Mouse (Mus musculus): ENCODE results near the gene Map6d1. TPM values are rescaled to one million over a fixed set of nuclear protein-coding genes. Genes with fewer than 3 reads are reported as not detected.
A peak's percentile ranks its signal among the peaks of the same experiment; 100 is the strongest.

The Map6d1 gene
- 10 to 100 TPM; 43.6 to 47.6 TPM for total RNA-seq (2021)
- long read RNA-seq, experiment 1, transcript Map6d1-201 (3 exons, 3,280 nt) = major isoform, 82 of 96 reads
- long read RNA-seq, experiment 1, partial matches to known transcripts = 2 of 96 reads
- long read RNA-seq, experiment 1, other reads (novel, unspliced or antisense) = 12 of 96 reads
- long read RNA-seq, experiment 2, transcript Map6d1-201 (3 exons, 3,280 nt) = major isoform, 95 of 103 reads
- long read RNA-seq, experiment 2, partial matches to known transcripts = 4 of 103 reads
- long read RNA-seq, experiment 2, other reads (novel, unspliced or antisense) = 4 of 103 reads

DNA sequence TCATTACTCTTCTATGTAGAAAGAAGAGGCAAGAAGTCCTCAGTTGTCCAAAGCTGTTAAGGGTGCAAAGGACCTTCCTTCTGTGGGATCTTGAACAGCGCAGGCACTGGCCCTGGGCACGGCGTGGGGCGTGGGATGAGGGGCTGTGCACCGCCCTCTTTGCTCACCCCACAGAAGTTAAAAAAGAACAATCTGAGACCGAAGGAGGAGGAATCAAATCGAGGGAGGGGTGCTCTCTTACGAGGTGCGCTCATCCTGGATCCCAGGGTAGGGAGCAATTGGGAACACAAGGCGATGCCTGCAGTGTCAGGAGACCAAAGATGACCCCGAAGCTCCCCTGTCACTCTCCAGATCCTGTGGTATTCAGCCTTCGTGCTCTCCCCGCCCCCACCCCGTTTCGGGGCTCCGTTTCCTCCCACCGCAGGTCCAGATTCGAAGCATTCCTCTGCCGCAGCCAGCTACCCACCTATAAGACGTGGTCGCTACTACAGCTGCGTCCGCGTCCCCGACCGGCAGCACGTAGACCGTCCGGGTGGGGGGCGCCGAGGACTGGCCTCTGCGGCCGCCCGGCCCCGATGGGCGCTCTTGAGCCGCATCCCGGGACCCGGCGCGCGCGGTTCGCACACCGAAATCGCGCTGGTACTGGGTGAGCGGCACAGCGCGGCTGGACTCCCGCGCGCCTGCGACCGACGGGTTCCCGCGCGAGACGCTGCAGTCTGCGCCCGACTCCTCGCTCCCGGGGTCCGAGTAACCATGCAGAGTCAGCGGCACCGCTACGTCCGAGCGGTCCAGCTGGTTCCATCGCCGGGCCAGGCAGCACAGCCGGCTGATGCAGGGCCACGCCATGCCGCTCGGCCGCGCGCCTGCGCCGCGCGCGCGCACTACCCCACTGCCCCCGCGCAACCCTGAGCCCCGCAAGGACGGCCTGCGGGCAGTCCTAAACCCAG is at the start of gene Map6d1:
Map6d1 (minus strand) TSS at position 891 of the 947 bp plus-strand sequence.
- peak; percentile 58 to 60 for DNase-seq (ENCODE audit: low spot score in 2 of 2)
- intact Hi-C loops (cut with DNase I) = loop anchor here (5.0 kb wide), 1 partner anchor 62 kb away; the partner anchor contains the start of gene Parl

- intact Hi-C loops (cut with DNase I) = loop anchor here (10.0 kb wide), 1 partner anchor 45 kb away; no protein-coding TSS in a partner anchor
- DNase-seq (ENCODE audit: low spot score in 2 of 2) = no peak
Measured at GRCm38 (mm10) chr16:20280238-20280637, 39.1 kb upstream of the Map6d1 start.

DNA sequence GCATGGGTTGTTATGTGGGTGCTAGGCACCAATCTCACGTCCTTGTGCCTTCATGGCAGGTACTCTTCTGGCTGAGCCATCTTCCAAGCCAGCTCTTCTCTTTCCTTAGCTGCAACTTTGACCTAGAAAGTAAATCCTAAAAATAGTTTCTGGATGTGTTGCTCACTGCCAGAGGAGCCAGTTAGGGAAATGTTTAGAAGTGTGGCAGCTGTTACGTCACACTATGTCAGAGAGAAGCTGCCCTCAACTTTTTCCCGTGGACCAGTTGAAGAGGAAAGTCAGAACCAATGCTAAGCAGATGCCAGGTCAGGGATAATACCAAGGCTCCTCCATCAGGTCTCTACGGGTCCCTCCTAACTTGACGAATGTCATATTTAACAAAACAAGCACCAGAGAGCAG is 38.2 kb upstream of the Map6d1 start:
- intact Hi-C loops (cut with DNase I) = no loop called here
- DNase-seq (ENCODE audit: low spot score in 2 of 2) = no peak

- intact Hi-C loops (cut with DNase I) = no loop called here
- no peak for DNase-seq (ENCODE audit: low spot score in 2 of 2)
Measured at GRCm38 (mm10) chr16:20272994-20273393, 31.8 kb upstream of the Map6d1 start.

- no peak for DNase-seq (ENCODE audit: low spot score in 2 of 2)
- intact Hi-C loops (cut with DNase I) = no loop called here
Measured at GRCm38 (mm10) chr16:20271339-20271738, 30.2 kb upstream of the Map6d1 start.

GRCm38 (mm10) chr16:20265089-20265488 is 23.9 kb upstream of the Map6d1 start:
- intact Hi-C loops (cut with DNase I) = no loop called here
- no peak for DNase-seq (ENCODE audit: low spot score in 2 of 2)

DNA sequence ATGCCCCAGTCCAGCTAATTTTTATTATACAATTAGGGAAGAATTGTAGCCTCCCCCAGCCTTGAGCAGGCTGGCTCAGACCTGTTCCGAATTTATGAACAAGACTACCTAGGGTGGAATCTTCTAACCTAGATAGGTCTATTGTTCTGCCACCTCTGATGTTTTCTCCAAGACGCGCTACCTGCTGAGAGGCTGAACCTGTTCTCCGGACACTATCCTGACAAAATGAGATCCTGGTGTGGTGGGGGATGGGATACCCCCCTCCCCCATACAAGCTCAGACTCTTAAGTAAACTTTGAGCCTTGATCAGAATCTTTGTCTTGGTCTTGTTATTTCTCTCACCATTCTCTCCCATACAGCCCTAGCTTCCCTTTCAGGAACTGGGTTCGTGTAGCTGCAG is 16.8 kb upstream of the Map6d1 start:
- DNase-seq (ENCODE audit: low spot score in 2 of 2) = no peak
- intact Hi-C loops (cut with DNase I) = no loop called here

GRCm38 (mm10) chr16:20248442-20249174 is 7.5 kb upstream of the Map6d1 start:
- intact Hi-C loops (cut with DNase I) = no loop called here
- DNase-seq (ENCODE audit: low spot score in 2 of 2) = peak in 1 of 2 experiments; percentile 57

DNA sequence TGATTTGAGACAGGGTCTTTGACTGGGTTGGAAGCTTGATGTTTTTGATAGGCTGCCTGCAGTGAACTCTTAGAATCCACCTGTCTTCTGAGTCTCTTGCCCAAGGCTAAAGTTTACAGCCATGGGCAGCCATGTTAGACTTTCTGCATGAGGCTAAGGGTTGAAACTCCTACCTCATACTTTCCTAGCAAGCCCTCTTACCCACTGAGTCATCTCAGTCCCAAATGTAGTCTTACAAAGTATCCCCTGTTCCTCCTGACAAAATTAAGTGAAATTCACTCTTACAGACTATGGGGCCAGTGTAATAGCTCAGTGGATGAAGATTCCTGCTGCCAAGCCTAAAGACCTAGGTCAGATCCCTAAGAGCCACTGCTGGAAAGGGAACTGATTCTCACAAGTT is 5.9 kb upstream of the Map6d1 start:
- intact Hi-C loops (cut with DNase I) = no loop called here
- DNase-seq (ENCODE audit: low spot score in 2 of 2) = no peak

DNA sequence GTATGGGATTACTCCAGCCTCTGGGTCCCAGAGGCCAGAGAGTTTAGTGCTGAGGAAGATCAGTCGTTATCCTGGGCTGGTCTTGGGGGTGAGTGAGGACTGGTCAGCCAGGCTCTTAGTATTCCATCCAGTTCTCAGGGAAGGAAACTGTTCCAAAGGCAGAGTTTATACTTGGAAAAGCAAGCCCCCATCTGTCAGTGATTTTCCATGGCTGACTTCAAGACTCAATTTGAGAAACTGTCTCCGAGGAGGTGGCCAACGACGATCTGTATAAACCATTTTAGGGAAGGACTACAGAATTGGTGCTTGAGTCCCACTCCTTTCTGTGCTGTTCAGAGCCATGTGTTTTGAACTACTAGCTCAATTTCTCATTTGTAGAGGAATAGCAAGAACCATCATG is 2.5 kb downstream of the Map6d1 start:
- DNase-seq (ENCODE audit: low spot score in 2 of 2) = no peak
- intact Hi-C loops (cut with DNase I) = loop anchor here (10.0 kb wide), 1 partner anchor 46 kb away; no protein-coding TSS in a partner anchor

GRCm38 (mm10) chr16:20237426-20237825 is 3.7 kb downstream of the Map6d1 start:
- intact Hi-C loops (cut with DNase I) = loop anchor here (10.0 kb wide), 1 partner anchor 47 kb away; no protein-coding TSS in a partner anchor
- peak in 1 of 2 experiments; percentile 53 for DNase-seq (ENCODE audit: low spot score in 2 of 2)

DNA sequence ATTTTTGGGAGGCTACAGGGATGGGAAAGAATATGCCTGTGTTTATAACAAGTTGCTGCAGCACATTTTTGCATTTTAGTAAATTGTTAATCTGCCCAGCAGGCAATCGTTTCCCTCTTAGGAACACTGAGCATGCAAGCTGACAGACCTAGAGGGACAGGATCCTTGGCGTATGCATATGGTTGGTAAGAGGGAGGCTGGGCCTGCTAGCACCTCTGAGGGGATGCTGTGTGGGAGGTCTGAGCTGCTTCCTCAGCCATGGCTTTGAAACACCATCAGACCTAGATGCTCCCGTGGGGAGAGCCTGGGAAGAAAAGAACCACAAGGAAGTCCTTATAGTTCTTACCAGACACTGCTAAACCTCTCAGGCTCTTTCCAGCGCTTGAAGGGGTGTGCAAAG is 6.8 kb downstream of the Map6d1 start:
- intact Hi-C loops (cut with DNase I) = loop anchor here (10.0 kb wide), 1 partner anchor 50 kb away; no protein-coding TSS in a partner anchor
- no peak for DNase-seq (ENCODE audit: low spot score in 2 of 2)

GRCm38 (mm10) chr16:20228167-20228566 is 13.0 kb downstream of the Map6d1 start:
- no peak for DNase-seq (ENCODE audit: low spot score in 2 of 2)
- intact Hi-C loops (cut with DNase I) = no loop called here

GRCm38 (mm10) chr16:20227504-20227903 is 13.7 kb downstream of the Map6d1 start:
- DNase-seq (ENCODE audit: low spot score in 2 of 2) = no peak
- intact Hi-C loops (cut with DNase I) = no loop called here

DNA sequence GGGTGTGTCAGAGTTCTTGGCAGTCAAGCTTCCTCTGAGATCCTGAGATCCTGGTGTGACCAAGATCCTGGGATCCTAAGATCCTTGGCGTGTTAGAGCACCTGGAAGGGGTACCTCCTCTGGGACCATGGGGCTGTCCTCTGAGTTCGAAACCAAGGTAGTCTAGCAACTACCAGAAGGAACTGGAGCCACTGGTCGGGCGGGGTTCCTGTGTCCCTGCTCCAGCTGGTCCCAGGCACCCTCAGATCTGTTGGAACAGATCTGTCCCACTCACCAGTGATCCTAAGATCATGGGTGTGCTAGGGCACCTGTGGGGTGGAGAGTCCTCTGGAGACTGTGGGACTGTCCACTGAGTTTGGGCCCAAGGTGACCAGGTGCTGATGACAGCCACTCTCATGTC is 14.5 kb downstream of the Map6d1 start:
- DNase-seq (ENCODE audit: low spot score in 2 of 2) = no peak
- intact Hi-C loops (cut with DNase I) = no loop called here

DNA sequence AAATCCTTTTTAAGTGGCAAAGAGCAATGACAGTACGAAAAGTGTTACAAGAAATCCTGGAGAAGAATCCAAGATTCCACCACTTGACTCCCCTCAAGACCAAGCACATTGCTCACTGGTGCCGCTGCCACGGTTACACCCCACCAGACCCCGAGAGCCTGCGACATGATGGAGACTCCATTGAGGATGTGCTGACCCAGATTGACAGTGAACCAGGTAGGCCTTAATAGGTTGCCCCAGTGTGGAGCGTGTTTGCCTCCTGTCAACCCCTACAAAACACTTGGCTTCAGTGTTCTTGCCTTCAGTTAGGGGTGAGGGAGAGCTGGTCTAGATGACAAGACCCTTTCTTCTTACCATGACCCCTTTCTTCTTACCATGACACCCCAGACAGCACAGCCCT is 18.4 kb downstream of the Map6d1 start:
- intact Hi-C loops (cut with DNase I) = no loop called here
- no peak for DNase-seq (ENCODE audit: low spot score in 2 of 2)

GRCm38 (mm10) chr16:20213591-20214226 is 27.4 kb downstream of the Map6d1 start:
- intact Hi-C loops (cut with DNase I) = loop anchor here (1.0 kb wide), 1 partner anchor 89 kb away; the partner anchor contains the start of gene Parl
- peak; percentile 59 to 61 for DNase-seq (ENCODE audit: low spot score in 2 of 2)

- intact Hi-C loops (cut with DNase I) = no loop called here
- DNase-seq (ENCODE audit: low spot score in 2 of 2) = peak; percentile 10 to 44
Measured at GRCm38 (mm10) chr16:20199501-20200201, 41.5 kb downstream of the Map6d1 start.

Measured in left cerebral cortex, postnatal 14 days (tissue).